Mouse (Mus musculus): ENCODE results near the gene Olfr1438-ps1.
"Not testable (repeated sequence)": the region's sequence is repeated elsewhere in the genome, so short reads cannot be mapped to it uniquely, and the experiment has no call there.

Gene Olfr1438-ps1

DNA sequence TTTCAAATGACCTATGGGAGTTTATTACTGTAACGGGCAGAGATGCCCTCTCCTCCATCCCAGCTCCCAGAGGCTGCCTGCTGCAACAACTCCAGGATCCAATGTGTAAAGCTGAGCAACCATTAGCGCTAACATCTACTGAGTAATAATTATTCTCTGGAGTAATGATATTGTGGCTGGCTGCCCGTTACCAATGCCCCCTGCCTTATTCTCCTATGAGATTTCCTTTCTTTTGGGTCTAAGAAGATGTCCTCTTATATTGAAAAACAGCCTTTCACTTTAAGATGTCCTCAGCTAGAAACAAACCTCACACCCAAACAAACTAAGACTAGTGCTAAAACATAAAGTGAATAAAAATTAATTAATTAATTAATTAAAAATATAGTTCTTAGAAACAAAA is at the start of gene Olfr1438-ps1:
Olfr1438-ps1 (minus strand) TSS at position 101 of the 400 bp plus-strand sequence.
- DNase-seq (ENCODE audit: low read depth, low spot score) = no peak

DNA sequence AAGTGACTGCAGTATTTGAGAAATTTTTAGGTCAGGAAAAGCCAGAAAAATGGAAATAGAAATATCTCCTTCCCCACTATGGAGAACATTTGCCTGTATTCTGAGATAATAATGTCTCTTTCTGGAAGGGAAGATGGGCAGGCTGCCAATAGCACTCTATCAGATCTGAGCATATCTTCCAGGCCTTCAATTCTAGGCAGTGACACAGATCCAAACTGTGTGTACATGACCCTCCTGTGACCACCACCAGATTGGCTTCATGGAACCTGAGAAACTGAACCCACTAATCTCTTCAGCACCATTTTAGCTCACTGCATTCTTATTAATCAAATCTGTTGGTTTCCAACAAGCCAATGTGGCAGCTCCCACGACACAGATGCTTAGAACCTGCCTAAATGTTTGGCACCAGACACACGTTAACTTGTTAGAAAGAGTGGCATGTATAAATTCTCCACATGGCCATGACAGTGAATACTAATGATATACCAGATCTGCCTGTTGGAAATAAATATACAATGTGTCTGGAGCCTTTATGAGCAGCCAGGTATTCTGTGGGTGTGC is 38.8 kb upstream of the Olfr1438-ps1 start:
- DNase-seq (ENCODE audit: low read depth, low spot score) = no peak

GRCm38 (mm10) chr19:12373004-12373403 is 37.3 kb upstream of the Olfr1438-ps1 start:
- DNase-seq (ENCODE audit: low read depth, low spot score) = no peak

- DNase-seq (ENCODE audit: low read depth, low spot score) = no peak
These were observed 10.7 kb downstream of the Olfr1438-ps1 start, which contains the start of gene Olfr1437 for GRCm38 (mm10) chr19:12325001-12325400. TSS of gene Olfr1437 (minus strand) at chr19:12325101.

DNA sequence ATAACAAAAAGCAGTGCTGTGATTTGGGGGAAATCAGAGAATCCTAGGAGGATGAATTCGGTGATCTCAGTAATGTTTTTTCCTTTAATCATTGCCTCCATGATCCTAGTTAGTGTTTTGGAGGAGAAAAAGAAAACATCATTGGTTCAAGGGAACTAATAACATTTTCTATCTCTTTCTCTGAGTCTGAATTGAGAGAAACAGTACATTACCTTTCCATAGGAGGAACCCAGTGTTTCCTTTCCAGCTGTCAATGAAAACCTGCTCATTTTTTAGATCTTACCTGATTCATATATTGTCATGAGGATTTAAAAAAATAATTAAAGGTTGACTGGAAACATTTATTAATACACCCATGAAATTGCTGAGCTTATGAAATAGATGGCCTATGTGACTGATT is 36.7 kb downstream of the Olfr1438-ps1 start, which contains the start of gene Olfr1436:
Olfr1436 (minus strand) TSS at position 101 of the 400 bp plus-strand sequence.
- not testable (repeated sequence) for DNase-seq (ENCODE audit: low read depth, low spot score)

DNA sequence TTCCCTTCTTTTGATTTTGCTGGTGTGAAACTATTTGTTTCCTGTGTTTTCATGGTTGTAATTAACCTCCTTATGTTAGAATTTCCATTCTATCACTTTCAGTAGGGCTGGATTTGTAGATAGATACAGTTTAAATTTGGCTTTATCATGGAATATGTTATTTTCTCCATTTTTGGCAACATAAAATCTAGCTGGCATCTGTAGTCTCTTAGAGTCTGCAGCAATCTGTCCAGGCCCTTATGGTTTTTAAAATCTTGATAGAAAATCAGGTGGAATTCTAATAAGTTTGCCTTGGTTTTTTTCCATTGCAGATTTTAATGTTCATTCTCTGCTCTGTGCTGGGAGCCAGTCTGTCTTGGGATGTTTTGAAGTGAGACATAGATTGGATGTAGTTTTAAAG is 42.7 kb downstream of the Olfr1438-ps1 start:
- DNase-seq (ENCODE audit: low read depth, low spot score) = no peak

DNA sequence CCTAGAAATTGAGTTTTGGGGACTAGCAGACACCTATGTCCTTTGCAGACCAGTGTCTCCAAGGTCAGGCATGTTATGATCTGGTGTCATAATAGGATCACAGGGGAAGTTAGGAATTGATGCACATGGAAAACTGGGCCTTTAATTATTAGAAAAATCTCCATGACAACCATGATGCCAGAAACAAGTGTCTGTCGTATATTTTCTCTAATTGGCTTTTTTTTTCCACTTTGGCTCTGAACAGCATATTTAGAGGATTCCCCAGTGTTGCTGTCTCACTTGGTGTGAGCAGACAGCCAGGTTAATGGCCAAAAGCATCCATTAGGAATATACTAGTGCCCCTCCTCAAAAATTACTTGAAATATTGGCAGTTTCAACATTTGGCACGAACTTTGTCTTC is 56.2 kb downstream of the Olfr1438-ps1 start, which contains the start of gene Olfr1434:
Olfr1434 (plus strand) TSS at position 301 of the 400 bp plus-strand sequence.
- no peak for DNase-seq (ENCODE audit: low read depth, low spot score)
